Comparison of ENCODE assay signal across 20 mouse cellular contexts in the genomic region with DNA sequence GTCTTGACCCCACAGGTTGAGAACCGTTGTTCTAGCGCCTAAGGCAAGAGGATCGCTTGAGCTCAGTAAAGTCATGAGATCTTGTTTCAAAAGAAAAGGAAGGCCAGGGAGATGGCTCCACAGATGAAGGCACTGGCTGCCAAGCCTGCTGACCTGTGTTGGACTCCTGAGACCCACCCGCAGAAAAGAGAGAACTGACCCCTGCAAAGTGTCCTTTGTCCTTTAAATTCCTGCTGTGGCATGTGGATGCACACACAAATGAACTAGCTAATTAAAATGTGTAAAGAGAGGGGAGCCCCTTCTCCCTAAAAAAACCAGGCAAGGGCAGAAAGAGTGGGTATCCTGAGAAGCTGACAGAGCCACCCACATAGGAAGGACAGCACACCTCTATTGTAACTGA. TPM values are rescaled to one million over a fixed set of nuclear protein-coding genes. Genes with fewer than 3 reads are reported as not detected.
DNase-seq lines count a peak whose midpoint lies in the region; ATAC-seq and TF ChIP-seq lines count a peak whose summit lies in the region.
"Had no signal": no experiment of that assay in that cellular context is flagged by ENCODE, and none has a peak within 500 bp of the region (broad histone marks: within the 10 kb centered on the region; RNA-seq: fewer than 3 reads in every experiment).

No protein-coding gene starts in this region.

- no peak overlapping the region for H3K9ac ChIP-seq in liver, postnatal 0 days (replicated peaks)
- H3K9ac ChIP-seq in liver, embryonic 12.5 days: no peak overlapping the region
- H3K9ac ChIP-seq in kidney, postnatal 0 days (ENCODE audit: low read depth, low read length): no peak overlapping the region
- no peak overlapping the region for H3K9ac ChIP-seq in forebrain, embryonic 12.5 days
- H3K9ac ChIP-seq: forebrain, embryonic 15.5 days; heart, embryonic 15.5 days; midbrain, embryonic 12.5 days; neural tube, embryonic 13.5 days had no signal

- H3K4me1 ChIP-seq in liver, postnatal 0 days (ENCODE audit: insufficient read depth): peaks cover 9% of the 10 kb centered on the region; the same call in 1 of the 2 replicates
- H3K4me1 ChIP-seq in liver, embryonic 12.5 days: no peaks in the 10 kb centered on the region
- H3K4me1 ChIP-seq in spleen, adult 2 months (ENCODE audit: control insufficient read depth, insufficient read depth, insufficient read length): peaks cover 18% of the 10 kb centered on the region; the same call in 1 of the 2 replicates
- H3K4me1 ChIP-seq in kidney, postnatal 0 days (replicated peaks; ENCODE audit: insufficient read depth, low read length): no peaks in the 10 kb centered on the region
- H3K4me1 ChIP-seq in forebrain, embryonic 12.5 days: 0 out of 2 replicates have a peak, but pooled peaks cover 5% of the 10 kb centered on the region
- H3K4me1 ChIP-seq: forebrain, embryonic 15.5 days; heart, embryonic 15.5 days; neural tube, embryonic 13.5 days had no signal

- no peak for TF ChIP-seq CTCF in liver, postnatal 0 days (IDR thresholded peaks at IDR 0.05; ENCODE audit: low read depth)
- TF ChIP-seq CTCF in spleen, adult 2 months (IDR thresholded peaks at IDR 0.05; ENCODE audit: extremely low read depth, insufficient read depth, insufficient read length, insufficient replicate concordance): no peak
- TF ChIP-seq CTCF in kidney, postnatal 0 days (IDR thresholded peaks at IDR 0.05; ENCODE audit: low read depth): no peak

- H3K36me3 ChIP-seq in liver, postnatal 0 days (replicated peaks; ENCODE audit: insufficient read depth, low read length): no peaks in the 10 kb centered on the region
- no peaks in the 10 kb centered on the region for H3K36me3 ChIP-seq in liver, embryonic 12.5 days
- peaks cover 2% of the 10 kb centered on the region; the same call in 1 of the 2 replicates for H3K36me3 ChIP-seq in spleen, adult 2 months (ENCODE audit: control insufficient read depth, insufficient read depth, low read length)
- H3K36me3 ChIP-seq in kidney, postnatal 0 days (ENCODE audit: insufficient read depth, low read length): no peaks in the 10 kb centered on the region
- no peaks in the 10 kb centered on the region for H3K36me3 ChIP-seq in forebrain, embryonic 12.5 days (replicated peaks)
- H3K36me3 ChIP-seq: embryonic facial prominence, embryonic 10.5 days; forebrain, embryonic 15.5 days; heart, embryonic 15.5 days; midbrain, embryonic 12.5 days; neural tube, embryonic 13.5 days had no signal

- peak overlapping the region; percentile 59 for H3K4me2 ChIP-seq in liver, postnatal 0 days (ENCODE audit: low read depth, low read length)
- no peak overlapping the region for H3K4me2 ChIP-seq in liver, embryonic 12.5 days
- no peak overlapping the region for H3K4me2 ChIP-seq in kidney, postnatal 0 days (ENCODE audit: low read length)
- no peak overlapping the region for H3K4me2 ChIP-seq in forebrain, embryonic 12.5 days
- H3K4me2 ChIP-seq: forebrain, embryonic 15.5 days; heart, embryonic 15.5 days; midbrain, embryonic 12.5 days; neural tube, embryonic 13.5 days had no signal

- no peak overlapping the region for H3K4me3 ChIP-seq in liver, postnatal 0 days (ENCODE audit: low read depth, low read length)
- H3K4me3 ChIP-seq in liver, embryonic 12.5 days: no peak overlapping the region
- no peak overlapping the region for H3K4me3 ChIP-seq in spleen, adult 2 months (ENCODE audit: extremely low read depth, insufficient read depth, insufficient read length)
- H3K4me3 ChIP-seq in kidney, postnatal 0 days (replicated peaks; ENCODE audit: low read depth, low read length): no peak overlapping the region
- H3K4me3 ChIP-seq in forebrain, embryonic 12.5 days (replicated peaks): no peak overlapping the region
- H3K4me3 ChIP-seq: embryonic facial prominence, embryonic 10.5 days; forebrain, embryonic 15.5 days; heart, embryonic 15.5 days; midbrain, embryonic 12.5 days; neural tube, embryonic 13.5 days had no signal

- no peaks in the 10 kb centered on the region for H3K9me3 ChIP-seq in liver, postnatal 0 days (ENCODE audit: low read length)
- no peaks in the 10 kb centered on the region for H3K9me3 ChIP-seq in liver, embryonic 12.5 days (replicated peaks)
- no peaks in the 10 kb centered on the region for H3K9me3 ChIP-seq in kidney, postnatal 0 days (replicated peaks; ENCODE audit: low read length)
- no peaks in the 10 kb centered on the region for H3K9me3 ChIP-seq in forebrain, embryonic 12.5 days
- H3K9me3 ChIP-seq: embryonic facial prominence, embryonic 10.5 days; forebrain, embryonic 15.5 days; heart, embryonic 15.5 days; midbrain, embryonic 12.5 days; neural tube, embryonic 13.5 days had no signal

- no peak for TF ChIP-seq EP300 in liver, postnatal 0 days (IDR thresholded peaks at IDR 0.05; ENCODE audit: low read depth)

- WGBS in liver, postnatal 0 days (ENCODE audit: insufficient replicate concordance): 68% methylated on average over 4 of the region's 4 CpGs
- WGBS in liver, embryonic 12.5 days (ENCODE audit: insufficient replicate concordance): 74% methylated on average over 4 of the region's 4 CpGs
- 60% methylated on average over 4 of the region's 4 CpGs for WGBS in spleen, adult 2 months
- 30% methylated on average over 4 of the region's 4 CpGs for WGBS in kidney, postnatal 0 days
- 33% methylated on average over 4 of the region's 4 CpGs for WGBS in forebrain, embryonic 12.5 days

- H3K27ac ChIP-seq in liver, postnatal 0 days (ENCODE audit: low read depth): peak overlapping the region; percentile 71
- H3K27ac ChIP-seq in liver, embryonic 12.5 days: no peak overlapping the region
- H3K27ac ChIP-seq in spleen, adult 2 months (ENCODE audit: insufficient read depth, low read length): peak overlapping the region; percentile 93
- peak overlapping the region; percentile 65 for H3K27ac ChIP-seq in kidney, postnatal 0 days
- no peak overlapping the region for H3K27ac ChIP-seq in forebrain, embryonic 12.5 days
- H3K27ac ChIP-seq: embryonic facial prominence, embryonic 10.5 days; forebrain, embryonic 15.5 days; heart, embryonic 15.5 days; midbrain, embryonic 12.5 days; neural tube, embryonic 13.5 days had no signal

- no peak for ATAC-seq in liver, postnatal 0 days
- no peak for ATAC-seq in liver, embryonic 12.5 days
- peak; percentile 74 for ATAC-seq in kidney, postnatal 0 days (replicated peaks; ENCODE audit: low FRiP score, low read depth)
- ATAC-seq in forebrain, embryonic 12.5 days (ENCODE audit: low FRiP score): no peak
- ATAC-seq: forebrain, embryonic 15.5 days; hindbrain, embryonic 16.5 days; intestine, postnatal 0 days had no signal

- H3K27me3 ChIP-seq in liver, postnatal 0 days (ENCODE audit: insufficient read depth, low read length): 0 out of 2 replicates have a peak, but pooled peaks cover 2% of the 10 kb centered on the region
- peaks cover 26% of the 10 kb centered on the region for H3K27me3 ChIP-seq in liver, embryonic 12.5 days (replicated peaks)
- H3K27me3 ChIP-seq in spleen, adult 2 months (ENCODE audit: control insufficient read depth, insufficient read depth, low read length): no peaks in the 10 kb centered on the region
- H3K27me3 ChIP-seq in kidney, postnatal 0 days (ENCODE audit: insufficient read depth, low read length): no peaks in the 10 kb centered on the region
- H3K27me3 ChIP-seq in forebrain, embryonic 12.5 days: 0 out of 2 replicates have a peak, but pooled peaks cover 8% of the 10 kb centered on the region
- H3K27me3 ChIP-seq: forebrain, embryonic 15.5 days; midbrain, embryonic 12.5 days had no signal

- DNase-seq in liver, postnatal 0 days: no peak
- no peak for DNase-seq in spleen, adult 2 months (ENCODE audit: low read depth in 1 of 2, low spot score in 2 of 2)
- no peak for DNase-seq in spleen, adult 12 weeks (ENCODE audit: low spot score)
- no peak for DNase-seq in kidney, postnatal 0 days (ENCODE audit: low spot score)
- DNase-seq in ovary, adult 18-20 months (ENCODE audit: low spot score): no peak
- DNase-seq: cerebellum, adult 9-10 months; gastrocnemius, postnatal 36 days; heart, postnatal 4 days; liver; thymus, postnatal 4 days had no signal

- no peak; the same call in 1 of the 2 replicates for TF ChIP-seq POLR2A in spleen, adult 2 months (IDR thresholded peaks at IDR 0.05; ENCODE audit: low read depth, low read length)

RNA-seq across cellular contexts. Expression of a gene that starts 0.4 kb away (rescaled TPM):
- 17.0 and 17.8 TPM in 2 replicates for polyA plus RNA-seq in liver, postnatal 0 days (2015; fragmentation: Nextera tagmentation; extraction: Ambion mirVana)
- 2.5 and 3.1 TPM in 2 replicates for polyA plus RNA-seq in liver, embryonic 12.5 days (2016; fragmentation: Nextera tagmentation; extraction: Ambion mirVana)
- 256 and 335 TPM in 2 replicates for polyA plus RNA-seq in spleen, adult 2 months (2012; rRNA removed)
- polyA plus RNA-seq in kidney, postnatal 0 days (2015; fragmentation: Nextera tagmentation; extraction: Ambion mirVana): 376 and 408 TPM in 2 replicates
- 0.38 and 0.51 TPM in 2 replicates for polyA plus RNA-seq in forebrain, embryonic 12.5 days (2016; fragmentation: Nextera tagmentation; extraction: Ambion mirVana)

RNA-seq across cellular contexts. Expression of a gene that starts 18.1 kb away (rescaled TPM):
- polyA plus RNA-seq in liver, postnatal 0 days (2015; fragmentation: Nextera tagmentation; extraction: Ambion mirVana): 33.6 and 33.9 TPM in 2 replicates
- polyA plus RNA-seq in liver, embryonic 12.5 days (2016; fragmentation: Nextera tagmentation; extraction: Ambion mirVana): 51.9 and 54.1 TPM in 2 replicates
- polyA plus RNA-seq in spleen, adult 2 months (2012; rRNA removed): 162 and 211 TPM in 2 replicates
- 80.6 and 83.0 TPM in 2 replicates for polyA plus RNA-seq in kidney, postnatal 0 days (2015; fragmentation: Nextera tagmentation; extraction: Ambion mirVana)
- 72.7 and 73.5 TPM in 2 replicates for polyA plus RNA-seq in forebrain, embryonic 12.5 days (2016; fragmentation: Nextera tagmentation; extraction: Ambion mirVana)

RNA-seq across cellular contexts. Expression of a gene that starts 18.7 kb away (rescaled TPM):
- polyA plus RNA-seq in liver, postnatal 0 days (2015; fragmentation: Nextera tagmentation; extraction: Ambion mirVana): 0.13 and 0.20 TPM in 2 replicates
- polyA plus RNA-seq in liver, embryonic 12.5 days (2016; fragmentation: Nextera tagmentation; extraction: Ambion mirVana): 0.13 and 0.24 TPM in 2 replicates
- 3.5 and 4.2 TPM in 2 replicates for polyA plus RNA-seq in spleen, adult 2 months (2012; rRNA removed)
- polyA plus RNA-seq in kidney, postnatal 0 days (2015; fragmentation: Nextera tagmentation; extraction: Ambion mirVana): 0.26 and 0.30 TPM in 2 replicates
- 1.7 and 1.9 TPM in 2 replicates for polyA plus RNA-seq in forebrain, embryonic 12.5 days (2016; fragmentation: Nextera tagmentation; extraction: Ambion mirVana)

RNA-seq across cellular contexts. Expression of a gene that starts 23.2 kb away (rescaled TPM):
- polyA plus RNA-seq in liver, postnatal 0 days (2015; fragmentation: Nextera tagmentation; extraction: Ambion mirVana): 18.9 and 25.1 TPM in 2 replicates
- polyA plus RNA-seq in liver, embryonic 12.5 days (2016; fragmentation: Nextera tagmentation; extraction: Ambion mirVana): 94.2 and 94.3 TPM in 2 replicates
- polyA plus RNA-seq in spleen, adult 2 months (2012; rRNA removed): 118 and 121 TPM in 2 replicates
- 38.0 and 45.9 TPM in 2 replicates for polyA plus RNA-seq in kidney, postnatal 0 days (2015; fragmentation: Nextera tagmentation; extraction: Ambion mirVana)
- polyA plus RNA-seq in forebrain, embryonic 12.5 days (2016; fragmentation: Nextera tagmentation; extraction: Ambion mirVana): 111 and 126 TPM in 2 replicates

RNA-seq across cellular contexts. Expression of a gene that starts 39.9 kb away (rescaled TPM):
- 9.5 and 10.1 TPM in 2 replicates for polyA plus RNA-seq in liver, postnatal 0 days (2015; fragmentation: Nextera tagmentation; extraction: Ambion mirVana)
- 0.08 TPM in 1 of 2 replicates, not detected in the other for polyA plus RNA-seq in liver, embryonic 12.5 days (2016; fragmentation: Nextera tagmentation; extraction: Ambion mirVana)
- polyA plus RNA-seq in spleen, adult 2 months (2012; rRNA removed): 285 and 365 TPM in 2 replicates
- 0.04 and 0.14 TPM in 2 replicates for polyA plus RNA-seq in kidney, postnatal 0 days (2015; fragmentation: Nextera tagmentation; extraction: Ambion mirVana)
- not detected in 2 replicates for polyA plus RNA-seq in forebrain, embryonic 12.5 days (2016; fragmentation: Nextera tagmentation; extraction: Ambion mirVana)
- polyA plus RNA-seq: embryonic facial prominence, embryonic 10.5 days; forebrain, embryonic 15.5 days; hindbrain, embryonic 16.5 days; midbrain, embryonic 12.5 days; stomach, embryonic 14.5 days had no signal

Comparison
In these comparisons a context has a peak if more than half of its experiments do, and no peak if none do; other contexts are left out.
1. H3K27ac ChIP-seq: peak in liver, postnatal 0 days (single experiment), spleen, adult 2 months (single experiment) and kidney, postnatal 0 days (single experiment); none in liver, embryonic 12.5 days (single experiment) and forebrain, embryonic 12.5 days (single experiment).
2. RNA of a gene that starts 0.4 kb away (polyA plus RNA-seq): 376 to 408 TPM in kidney, postnatal 0 days and 256 to 335 TPM in spleen, adult 2 months; 17.0 to 17.8 TPM in liver, postnatal 0 days, 2.5 to 3.1 TPM in liver, embryonic 12.5 days and 0.38 to 0.51 TPM in forebrain, embryonic 12.5 days; every median in the first group is over 10 times any median in the second.